Mouse (Mus musculus) natural killer cell, adult 2 months (primary cell): ENCODE results near the gene Slc25a3.

Experiments
- DNase-seq, 2 experiments: peaks; one replicate each; pipeline ENCODE4 v3.0.0; 2022; ENCODE audit warnings: low spot score in 2 of 2

The Slc25a3 gene

DNA sequence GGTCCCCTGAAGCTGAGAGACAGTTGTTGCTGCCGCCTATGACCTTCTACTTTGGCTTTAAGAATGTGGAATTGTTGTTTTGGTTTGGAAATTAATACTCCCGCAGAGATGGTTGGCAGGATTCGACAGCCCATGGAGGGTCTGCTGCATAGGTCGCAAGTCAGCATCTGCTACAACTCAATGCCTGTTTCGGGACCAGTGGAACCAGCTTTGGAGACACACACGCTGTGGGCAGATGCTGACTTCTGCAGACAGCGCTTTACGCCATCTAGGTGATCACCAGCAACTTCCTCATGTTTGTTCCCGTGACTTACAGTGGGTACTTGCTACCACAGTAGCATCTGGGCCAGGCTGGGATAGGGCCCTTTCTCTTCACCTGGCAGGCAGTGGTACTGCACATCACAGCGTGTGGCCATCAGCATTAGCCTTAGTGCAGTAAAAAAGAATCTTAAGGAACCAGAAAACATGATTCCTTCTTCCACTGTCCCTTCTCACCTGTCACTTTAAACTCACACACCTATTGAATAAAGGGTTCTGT lies 18.9 kb upstream of the Slc25a3 start:
- peak in 1 of 2 experiments; percentile 12 for DNase-seq

DNA sequence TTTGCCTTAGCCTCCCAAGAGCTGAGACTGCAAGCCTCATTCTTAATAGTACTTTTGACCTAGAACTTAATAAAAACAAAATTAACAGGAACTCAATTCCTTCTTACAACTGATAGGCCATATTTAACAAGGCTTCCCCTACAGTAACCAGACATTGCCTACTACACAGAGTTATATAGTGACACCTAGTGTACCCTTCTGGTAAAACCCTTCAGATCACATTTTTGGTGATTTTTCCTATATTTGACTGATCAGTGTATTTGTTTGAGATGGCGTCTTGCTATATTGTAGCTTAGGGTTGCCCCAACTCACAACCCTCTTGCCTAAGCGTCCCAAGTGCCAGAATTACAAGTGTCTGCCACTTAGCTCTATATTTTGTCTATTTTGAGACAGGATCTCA lies 17.7 kb upstream of the Slc25a3 start:
- DNase-seq, result peak; percentile 15 to 32

DNA sequence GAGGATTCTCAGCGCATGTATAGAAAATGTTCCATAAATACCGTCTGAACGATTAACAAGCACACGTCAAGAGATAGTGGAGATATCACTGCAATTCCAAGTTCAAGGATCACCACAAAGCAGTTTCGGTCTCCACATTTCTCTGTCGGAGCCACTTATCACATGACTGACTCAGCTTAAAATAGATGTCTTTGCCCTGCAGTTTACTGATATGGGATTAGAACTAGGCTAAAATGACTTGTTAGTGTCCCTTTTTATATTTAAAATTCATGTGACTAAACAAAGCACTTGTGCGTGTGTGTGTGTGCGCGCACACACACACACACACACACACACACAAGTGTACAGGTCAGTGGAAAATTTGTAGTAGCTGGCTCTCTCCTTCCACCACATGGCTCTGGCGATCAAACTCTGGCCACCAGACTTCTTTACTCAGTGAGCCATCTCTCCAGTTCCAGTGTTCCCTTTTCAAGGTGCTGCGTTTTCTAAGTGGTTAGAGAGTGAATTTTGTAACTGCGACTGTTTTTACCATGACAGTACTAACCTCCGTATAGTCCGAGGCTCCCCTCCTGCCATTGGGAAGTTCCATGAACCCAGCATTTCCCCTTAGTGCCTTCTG lies 15.4 kb upstream of the Slc25a3 start:
- DNase-seq, result no peak

- peak; percentile 71 to 77 for DNase-seq
These were observed 14.5 kb upstream of the Slc25a3 start for GRCm38 (mm10) chr10:91138317-91138716.

DNA sequence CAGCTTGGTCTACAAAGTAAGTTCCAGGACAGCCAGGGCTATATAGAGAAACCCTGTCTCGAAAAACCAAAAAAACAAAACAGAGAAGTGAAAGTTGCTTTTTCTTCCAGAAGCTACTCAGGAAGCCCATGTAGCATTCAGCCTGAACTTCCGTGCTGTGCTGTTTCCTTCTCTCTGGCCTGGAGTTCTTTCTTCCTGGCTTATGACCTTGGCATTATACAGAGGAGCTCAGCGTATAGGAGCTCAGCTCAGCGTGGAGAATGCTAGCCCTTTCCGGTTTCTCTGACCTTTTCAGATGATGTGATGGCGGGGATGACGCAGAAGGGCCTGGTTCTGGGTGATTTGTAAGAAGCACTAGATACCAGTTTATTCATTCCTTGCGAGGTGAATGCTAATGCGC lies 13.5 kb upstream of the Slc25a3 start:
- DNase-seq, result peak in 1 of 2 experiments; percentile 10

DNA sequence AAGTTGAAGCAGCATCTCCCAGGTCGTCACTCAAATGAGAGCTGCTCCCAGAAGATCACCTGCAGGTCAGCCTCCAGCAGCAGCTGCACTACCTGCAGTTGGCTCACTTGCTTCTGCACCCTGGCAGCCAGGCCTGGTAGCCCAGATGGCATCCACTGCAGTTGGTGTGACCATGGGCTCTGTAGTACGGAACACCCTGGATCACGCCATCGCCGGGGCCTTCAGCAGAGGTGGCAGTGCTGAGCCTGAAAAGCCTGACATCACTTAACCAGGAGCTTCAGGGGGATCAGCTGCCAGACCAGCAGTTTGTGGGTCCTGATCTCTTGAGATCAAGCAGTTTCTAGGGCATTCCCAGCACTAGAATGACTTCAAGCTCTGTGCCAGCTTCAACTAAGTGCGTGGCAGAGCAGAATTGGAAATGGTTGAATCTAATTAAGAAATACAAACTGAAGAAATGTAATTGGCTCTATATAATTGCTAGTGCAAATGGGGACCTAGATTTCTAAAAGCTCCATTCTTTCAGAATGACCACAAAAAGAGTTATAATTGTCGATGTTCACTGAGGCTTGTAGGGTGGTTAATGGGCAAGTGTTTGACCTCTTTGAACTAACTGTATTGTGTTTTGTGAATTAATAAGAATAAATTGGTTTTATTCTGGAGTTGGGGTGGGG lies 11.6 kb upstream of the Slc25a3 start:
- no peak for DNase-seq

- DNase-seq, result no peak
These were observed 7.7 kb upstream of the Slc25a3 start for GRCm38 (mm10) chr10:91131565-91131964.

- DNase-seq, result no peak
These were observed 6.9 kb upstream of the Slc25a3 start for GRCm38 (mm10) chr10:91130792-91131191.

- no peak for DNase-seq
These were observed 4.8 kb upstream of the Slc25a3 start for GRCm38 (mm10) chr10:91128551-91129160.

DNA sequence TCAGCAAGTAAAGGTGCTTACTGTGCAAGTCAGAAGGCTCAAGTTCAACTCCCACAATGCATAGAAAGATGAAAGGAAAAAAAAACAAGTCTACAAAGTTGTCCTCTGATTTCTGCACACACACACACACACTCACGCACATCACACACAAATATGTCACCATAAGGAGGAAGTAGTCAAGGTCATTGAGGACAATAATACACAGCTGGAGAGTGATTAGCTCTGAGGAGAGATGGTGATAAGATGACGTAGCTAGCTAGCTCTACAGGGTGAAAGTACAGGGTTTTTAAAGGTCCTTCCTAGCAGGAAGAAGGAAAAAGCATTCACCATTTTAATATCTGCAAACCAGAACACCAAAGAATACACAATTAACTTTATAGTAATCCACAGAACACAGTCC lies 3.5 kb upstream of the Slc25a3 start:
- no peak for DNase-seq

GRCm38 (mm10) chr10:91126618-91127355 lies 2.9 kb upstream of the Slc25a3 start:
- no peak for DNase-seq

GRCm38 (mm10) chr10:91123281-91123827 lies 505 bp downstream of the Slc25a3 start:
- DNase-seq, result peak in 1 of 2 experiments; percentile 30

DNA sequence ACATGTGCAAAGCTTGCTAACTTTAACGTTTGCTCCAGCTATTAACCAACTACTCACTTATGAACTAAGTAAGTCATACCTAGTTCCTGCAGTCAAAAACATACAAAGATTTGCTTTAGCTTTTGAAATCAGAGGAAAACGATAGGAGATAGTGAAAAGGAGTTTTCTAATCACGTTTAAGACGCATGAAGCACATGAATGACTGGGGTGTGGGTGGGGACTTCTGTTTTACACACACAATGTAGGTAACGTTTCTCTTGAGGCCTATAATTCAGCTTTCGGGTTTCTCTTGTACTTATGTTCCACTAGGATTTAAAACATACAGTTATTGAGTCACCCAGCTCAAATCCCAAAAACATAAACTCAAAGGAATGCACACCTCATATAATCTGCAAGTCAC lies 1.2 kb downstream of the Slc25a3 start:
- no peak for DNase-seq

- DNase-seq, result no peak
These were observed 6.9 kb downstream of the Slc25a3 start for GRCm38 (mm10) chr10:91116958-91117357.

DNA sequence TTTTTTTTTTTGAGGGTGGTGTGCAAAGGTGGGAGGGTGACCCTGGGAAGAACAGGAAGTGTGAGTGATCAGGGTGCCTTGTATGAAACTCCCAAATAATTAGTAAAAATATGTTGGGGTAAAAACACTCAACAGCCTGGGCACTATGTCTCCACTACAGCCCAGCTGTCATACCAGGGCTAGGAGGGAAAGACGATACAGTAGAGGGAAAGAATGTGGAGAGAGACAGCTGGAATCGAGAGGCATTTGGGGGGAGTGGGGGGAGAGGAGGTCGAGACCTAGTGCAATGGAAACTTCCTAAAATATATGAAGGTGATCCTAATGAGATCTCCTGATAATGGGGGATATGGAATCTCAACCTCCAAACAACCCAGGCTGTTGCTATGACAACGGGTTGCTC lies 14.0 kb downstream of the Slc25a3 start:
- no peak for DNase-seq

DNA sequence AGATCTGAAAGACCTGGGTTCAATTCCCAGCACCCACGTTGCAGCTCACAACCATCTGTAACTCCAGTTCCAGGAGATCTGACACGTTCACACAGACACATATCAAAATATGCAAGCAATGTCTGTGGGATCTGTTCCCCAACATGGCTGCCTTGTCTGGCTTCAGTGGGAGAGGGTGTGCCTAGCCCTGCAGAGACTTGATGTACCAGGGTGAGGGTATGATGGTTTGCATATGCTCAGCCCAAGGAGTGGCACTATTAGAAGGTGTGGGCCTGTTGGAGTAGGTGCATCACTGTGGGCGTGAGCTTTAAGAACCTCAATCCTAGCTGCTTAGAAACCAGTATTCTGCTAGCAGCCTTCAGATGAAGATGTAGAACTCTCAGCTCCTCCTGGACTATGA lies 17.9 kb downstream of the Slc25a3 start:
- no peak for DNase-seq

DNA sequence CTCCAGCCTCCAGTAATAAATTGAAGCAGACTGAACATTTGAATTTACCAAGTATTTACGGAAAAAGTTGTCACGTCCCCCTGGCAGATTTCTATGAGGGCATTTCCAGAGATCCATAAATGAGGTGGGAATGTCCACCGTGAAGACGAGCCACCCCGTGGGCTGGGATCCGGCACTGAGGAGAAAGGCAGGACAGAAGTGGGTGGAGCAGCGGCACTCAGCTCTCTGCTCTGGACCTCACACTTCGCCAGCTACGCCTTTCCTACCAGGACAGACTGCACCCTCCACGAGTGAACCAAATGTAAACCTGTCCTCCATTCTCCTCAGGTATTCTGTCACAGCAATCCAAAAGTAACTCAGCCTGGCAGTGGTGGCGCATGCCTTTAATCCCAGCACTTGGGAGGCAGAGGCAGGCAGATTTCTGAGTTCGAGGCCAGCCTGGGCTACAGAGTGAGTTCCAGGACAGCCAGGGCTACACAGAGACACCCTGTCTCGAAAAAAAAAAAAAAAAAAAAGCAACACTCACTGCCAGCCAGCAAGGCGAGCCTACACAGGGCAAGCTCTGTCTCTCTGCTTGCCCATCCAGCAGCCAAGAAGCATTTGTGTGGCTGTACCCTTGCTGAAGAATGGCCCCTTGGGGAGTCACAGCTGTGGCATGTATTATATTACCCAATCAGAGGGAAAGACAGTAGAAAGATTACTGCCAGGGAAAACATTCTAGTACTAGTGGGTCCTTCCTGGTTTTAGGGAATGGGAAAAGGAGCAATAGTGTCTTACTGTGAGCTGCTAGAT lies 20.9 kb downstream of the Slc25a3 start:
- DNase-seq, result no peak

- no peak for DNase-seq
These were observed 21.9 kb downstream of the Slc25a3 start for GRCm38 (mm10) chr10:91101936-91102335.

GRCm38 (mm10) chr10:91100101-91100500 lies 23.8 kb downstream of the Slc25a3 start:
- no peak for DNase-seq

GRCm38 (mm10) chr10:91098056-91098455 lies 25.8 kb downstream of the Slc25a3 start:
- no peak for DNase-seq
